Mouse (Mus musculus): ENCODE measurements around the gene Ttc7. TPM values are rescaled to one million over a fixed set of nuclear protein-coding genes. Genes with fewer than 3 reads are reported as not detected.

Ttc7 gene
- polyA plus RNA-seq, 1 experiment from 2014 or later, result 7.6 TPM

DNA sequence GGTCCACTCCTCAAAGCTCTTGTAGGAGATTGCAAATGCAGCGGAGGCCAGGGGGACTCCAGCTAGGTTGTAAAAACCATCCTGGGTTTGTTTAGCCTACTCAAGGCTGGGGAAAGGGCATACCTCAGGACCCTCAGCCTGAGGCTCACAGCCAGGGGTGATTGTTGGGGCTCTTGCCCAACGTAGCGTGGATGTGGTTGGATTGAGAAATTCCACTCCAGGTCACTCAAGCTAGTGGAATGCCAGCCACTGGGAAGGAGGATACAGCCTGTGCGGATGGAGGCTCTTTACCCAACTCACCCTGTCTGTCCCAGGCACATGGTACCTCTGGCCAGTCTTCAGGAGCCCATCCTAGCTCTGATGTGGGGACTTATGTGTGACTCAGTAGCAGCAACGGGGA, 73.6 kb downstream of the Ttc7 start:
- H3K4me3 ChIP-seq (ENCODE audit: low read depth, low read length), result no peak overlapping the region
- H3K9me3 ChIP-seq (replicated peaks; ENCODE audit: control insufficient read depth, low read length), result no peaks in the 10 kb centered on the region
- H3K27ac ChIP-seq (ENCODE audit: low read length), result no peak overlapping the region
- no peaks in the 10 kb centered on the region for H3K27me3 ChIP-seq (ENCODE audit: control insufficient read depth, insufficient read depth, low read depth, low read length)
- H3K9ac ChIP-seq (ENCODE audit: low read depth, low read length), result no peak overlapping the region
- peaks cover 7% of the 10 kb centered on the region for H3K4me1 ChIP-seq (ENCODE audit: control insufficient read depth, low read depth, low read length)
- no peaks in the 10 kb centered on the region for H3K36me3 ChIP-seq (ENCODE audit: control insufficient read depth, insufficient read depth)
- 87% methylated on average over 5 of the region's 5 CpGs for WGBS (ENCODE audit: insufficient replicate concordance)
- ATAC-seq (ENCODE audit: low read depth), result no peak
- H3K4me2 ChIP-seq (ENCODE audit: low read depth, low read length), result no peak overlapping the region

DNA sequence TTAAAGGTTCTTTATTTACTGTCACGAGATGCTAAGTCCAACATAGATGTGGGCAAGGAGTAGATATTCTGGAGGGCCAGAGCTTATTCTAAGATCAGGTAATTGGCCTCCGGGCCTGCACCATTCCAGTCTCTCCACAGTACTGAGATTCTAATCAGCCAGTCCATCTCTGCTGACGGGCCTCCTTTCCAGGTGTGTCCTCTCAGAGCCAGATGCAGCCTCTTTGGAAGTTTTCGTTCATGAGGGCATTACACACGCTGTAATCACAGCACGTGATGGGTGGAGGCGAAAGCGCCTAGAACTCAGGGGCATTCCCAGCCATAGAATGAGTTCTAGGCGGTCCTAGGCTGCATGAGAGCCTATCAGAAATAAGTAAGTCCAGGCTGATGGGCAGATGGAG, 74.8 kb downstream of the Ttc7 start:
- H3K9me3 ChIP-seq (replicated peaks; ENCODE audit: control insufficient read depth, low read length), result no peaks in the 10 kb centered on the region
- no peak for ATAC-seq (ENCODE audit: low read depth)
- no peaks in the 10 kb centered on the region for H3K27me3 ChIP-seq (ENCODE audit: control insufficient read depth, insufficient read depth, low read depth, low read length)
- peaks cover 7% of the 10 kb centered on the region for H3K4me1 ChIP-seq (ENCODE audit: control insufficient read depth, low read depth, low read length)
- H3K4me3 ChIP-seq (ENCODE audit: low read depth, low read length), result no peak overlapping the region
- no peak overlapping the region for H3K4me2 ChIP-seq (ENCODE audit: low read depth, low read length)
- H3K9ac ChIP-seq (ENCODE audit: low read depth, low read length), result no peak overlapping the region
- no peak overlapping the region for H3K27ac ChIP-seq (ENCODE audit: low read length)
- 77% methylated on average over 9 of the region's 9 CpGs for WGBS (ENCODE audit: insufficient replicate concordance)
- H3K36me3 ChIP-seq (ENCODE audit: control insufficient read depth, insufficient read depth), result no peaks in the 10 kb centered on the region; the same call in 1 of the 2 replicates

DNA sequence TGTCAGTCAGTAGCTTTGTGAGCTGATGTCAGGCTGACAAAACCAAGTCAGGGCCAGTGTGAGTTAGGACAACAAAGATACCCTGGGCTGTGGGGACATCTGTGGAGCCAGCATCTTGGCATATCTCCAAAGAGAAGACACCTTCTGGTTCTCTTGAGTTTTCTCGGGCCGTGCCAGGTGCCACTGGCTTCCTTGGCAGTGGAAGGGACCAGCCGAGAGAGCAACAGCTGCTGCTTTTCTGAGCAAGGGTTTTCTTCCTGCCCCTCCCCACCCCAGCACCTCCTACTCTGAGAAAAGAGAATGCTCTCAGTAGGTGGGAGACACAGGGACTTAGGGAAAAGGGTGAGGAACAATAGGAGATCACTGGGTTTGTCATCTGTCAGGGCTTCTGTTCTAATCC, 78.4 kb downstream of the Ttc7 start:
- no peak overlapping the region for H3K9ac ChIP-seq (ENCODE audit: low read depth, low read length)
- ATAC-seq (ENCODE audit: low read depth), result no peak
- no peaks in the 10 kb centered on the region for H3K27me3 ChIP-seq (ENCODE audit: control insufficient read depth, insufficient read depth, low read depth, low read length)
- no peak overlapping the region for H3K4me3 ChIP-seq (ENCODE audit: low read depth, low read length)
- H3K36me3 ChIP-seq (ENCODE audit: control insufficient read depth, insufficient read depth), result no peaks in the 10 kb centered on the region; the same call in 1 of the 2 replicates
- H3K4me1 ChIP-seq (ENCODE audit: control insufficient read depth, low read depth, low read length), result peaks cover 14% of the 10 kb centered on the region
- no peak overlapping the region for H3K27ac ChIP-seq (ENCODE audit: low read length)
- WGBS (ENCODE audit: insufficient replicate concordance), result 82% methylated on average over 3 of the region's 3 CpGs
- no peak overlapping the region for H3K4me2 ChIP-seq (ENCODE audit: low read depth, low read length)
- no peaks in the 10 kb centered on the region for H3K9me3 ChIP-seq (replicated peaks; ENCODE audit: control insufficient read depth, low read length)

DNA sequence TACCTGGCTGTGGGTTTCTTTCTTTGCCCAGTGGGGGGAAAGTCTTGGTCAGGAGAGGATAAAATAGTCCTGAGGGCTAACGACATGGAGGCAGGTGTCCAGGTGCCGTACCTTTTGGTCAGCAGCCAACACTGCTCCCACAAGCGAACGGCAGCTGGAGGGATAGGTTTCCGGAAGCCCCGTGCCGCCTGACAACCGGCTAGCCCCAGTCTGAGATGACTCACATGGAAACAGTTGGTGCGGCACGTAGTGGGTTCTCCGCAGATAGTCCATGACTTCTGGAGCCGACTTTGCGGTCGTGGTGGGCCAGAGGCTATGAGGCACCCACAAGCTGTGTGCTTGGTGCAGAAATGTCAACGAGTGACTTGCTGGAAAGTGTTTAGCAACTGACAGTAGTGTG, 81.4 kb downstream of the Ttc7 start:
- 80% methylated on average over 15 of the region's 15 CpGs for WGBS (ENCODE audit: insufficient replicate concordance)
- Histone ChIP-seq H3K27me3 (ENCODE audit: control insufficient read depth, insufficient read depth, low read depth, low read length) (no peaks in the 10 kb centered on the region), H3K9ac (ENCODE audit: low read depth, low read length) (no peak overlapping the region), H3K4me1 (ENCODE audit: control insufficient read depth, low read depth, low read length) (peaks cover 17% of the 10 kb centered on the region), H3K27ac (ENCODE audit: low read length) (no peak overlapping the region), H3K4me2 (ENCODE audit: low read depth, low read length) (no peak overlapping the region), H3K4me3 (ENCODE audit: low read depth, low read length) (no peak overlapping the region), H3K36me3 (ENCODE audit: control insufficient read depth, insufficient read depth) (no peaks in the 10 kb centered on the region; the same call in 1 of the 2 replicates), H3K9me3 (replicated peaks; ENCODE audit: control insufficient read depth, low read length) (no peaks in the 10 kb centered on the region)
- ATAC-seq (ENCODE audit: low read depth), result no peak

DNA sequence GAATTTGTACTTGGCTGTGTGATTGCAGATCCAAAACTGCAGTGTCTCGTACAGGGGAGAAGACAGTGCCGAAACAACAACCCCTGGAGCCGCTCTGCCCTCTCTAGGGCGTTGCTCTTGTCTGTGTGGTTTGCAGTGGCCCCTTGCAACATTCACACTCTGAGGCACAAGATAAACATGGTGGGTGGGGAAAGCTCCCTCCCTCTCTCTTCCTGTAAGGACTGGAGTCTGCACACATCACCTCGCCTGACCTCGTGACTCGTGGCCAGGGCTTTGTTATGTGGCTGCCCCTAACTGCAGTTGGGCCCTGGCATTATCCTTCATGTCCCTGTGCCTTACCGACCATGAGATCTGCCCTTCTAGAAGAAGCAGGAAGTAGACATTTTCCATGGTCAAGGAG, 82.6 kb downstream of the Ttc7 start:
- H3K9me3 ChIP-seq (replicated peaks; ENCODE audit: control insufficient read depth, low read length), result no peaks in the 10 kb centered on the region
- peak; percentile 91 for ATAC-seq (ENCODE audit: low read depth)
- peak overlapping the region; percentile 8 for H3K4me2 ChIP-seq (ENCODE audit: low read depth, low read length)
- H3K4me3 ChIP-seq (ENCODE audit: low read depth, low read length), result no peak overlapping the region
- no peaks in the 10 kb centered on the region for H3K27me3 ChIP-seq (ENCODE audit: control insufficient read depth, insufficient read depth, low read depth, low read length)
- H3K27ac ChIP-seq (ENCODE audit: low read length), result no peak overlapping the region
- H3K4me1 ChIP-seq (ENCODE audit: control insufficient read depth, low read depth, low read length), result peaks cover 17% of the 10 kb centered on the region
- peak overlapping the region; percentile 16; the same call in 1 of the 2 replicates for H3K9ac ChIP-seq (ENCODE audit: low read depth, low read length)
- WGBS (ENCODE audit: insufficient replicate concordance), result 4% methylated on average over 8 of the region's 8 CpGs
- no peaks in the 10 kb centered on the region; the same call in 1 of the 2 replicates for H3K36me3 ChIP-seq (ENCODE audit: control insufficient read depth, insufficient read depth)

DNA sequence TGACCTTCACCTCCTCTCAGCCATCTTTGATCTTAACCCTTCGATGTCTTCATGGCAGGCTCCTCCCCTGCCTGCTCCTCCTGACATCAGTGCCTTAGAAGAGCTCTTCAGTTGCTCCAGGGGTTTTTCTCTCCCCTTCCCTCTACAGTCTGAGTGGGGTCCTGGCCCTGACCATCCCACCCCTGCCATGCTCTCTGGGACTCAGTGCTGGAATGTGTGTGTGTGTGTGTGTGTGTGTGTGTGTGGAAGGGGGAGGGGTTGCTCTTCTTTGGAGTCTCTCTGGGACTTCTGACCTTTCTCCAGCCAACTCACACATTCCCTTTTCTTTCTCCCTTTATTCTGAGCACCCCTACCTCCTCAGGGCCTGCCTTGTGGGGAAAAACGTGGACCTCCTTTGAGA, 83.8 kb downstream of the Ttc7 start:
- no peak overlapping the region for H3K4me2 ChIP-seq (ENCODE audit: low read depth, low read length)
- no peaks in the 10 kb centered on the region; the same call in 1 of the 2 replicates for H3K36me3 ChIP-seq (ENCODE audit: control insufficient read depth, insufficient read depth)
- H3K9ac ChIP-seq (ENCODE audit: low read depth, low read length), result no peak overlapping the region
- H3K4me1 ChIP-seq (ENCODE audit: control insufficient read depth, low read depth, low read length), result peaks cover 17% of the 10 kb centered on the region
- 47% methylated on average over 2 of the region's 2 CpGs for WGBS (ENCODE audit: insufficient replicate concordance)
- no peaks in the 10 kb centered on the region for H3K27me3 ChIP-seq (ENCODE audit: control insufficient read depth, insufficient read depth, low read depth, low read length)
- no peak overlapping the region for H3K4me3 ChIP-seq (ENCODE audit: low read depth, low read length)
- no peak for ATAC-seq (ENCODE audit: low read depth)
- no peaks in the 10 kb centered on the region for H3K9me3 ChIP-seq (replicated peaks; ENCODE audit: control insufficient read depth, low read length)
- H3K27ac ChIP-seq (ENCODE audit: low read length), result no peak overlapping the region

DNA sequence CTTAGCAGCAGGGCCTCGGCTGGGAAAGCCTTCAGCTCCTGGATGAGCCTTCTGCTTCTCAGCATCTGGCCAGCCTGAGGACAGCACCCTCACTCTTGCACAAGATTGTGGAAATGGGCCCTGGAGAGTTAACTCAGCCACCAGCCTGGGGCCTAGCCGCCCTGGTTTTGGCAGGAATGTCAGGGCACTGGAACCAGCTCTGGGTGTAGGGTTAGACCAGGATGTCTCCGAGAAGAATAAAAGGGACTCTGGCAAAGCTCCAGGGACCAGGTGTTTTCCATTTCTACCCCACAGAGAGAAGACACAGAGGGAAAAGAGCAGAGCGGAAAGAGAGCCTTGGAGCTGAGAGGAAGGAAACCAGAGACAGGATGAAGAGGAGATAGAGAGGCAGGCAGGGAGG, 84.5 kb downstream of the Ttc7 start:
- Histone ChIP-seq H3K27ac (ENCODE audit: low read length) (no peak overlapping the region), H3K4me2 (ENCODE audit: low read depth, low read length) (no peak overlapping the region), H3K4me3 (ENCODE audit: low read depth, low read length) (no peak overlapping the region), H3K9ac (ENCODE audit: low read depth, low read length) (no peak overlapping the region), H3K27me3 (ENCODE audit: control insufficient read depth, insufficient read depth, low read depth, low read length) (no peaks in the 10 kb centered on the region), H3K4me1 (ENCODE audit: control insufficient read depth, low read depth, low read length) (peaks cover 17% of the 10 kb centered on the region), H3K36me3 (ENCODE audit: control insufficient read depth, insufficient read depth) (no peaks in the 10 kb centered on the region), H3K9me3 (replicated peaks; ENCODE audit: control insufficient read depth, low read length) (no peaks in the 10 kb centered on the region)
- WGBS (ENCODE audit: insufficient replicate concordance), result 51% methylated on average over 4 of the region's 4 CpGs
- no peak for ATAC-seq (ENCODE audit: low read depth)

DNA sequence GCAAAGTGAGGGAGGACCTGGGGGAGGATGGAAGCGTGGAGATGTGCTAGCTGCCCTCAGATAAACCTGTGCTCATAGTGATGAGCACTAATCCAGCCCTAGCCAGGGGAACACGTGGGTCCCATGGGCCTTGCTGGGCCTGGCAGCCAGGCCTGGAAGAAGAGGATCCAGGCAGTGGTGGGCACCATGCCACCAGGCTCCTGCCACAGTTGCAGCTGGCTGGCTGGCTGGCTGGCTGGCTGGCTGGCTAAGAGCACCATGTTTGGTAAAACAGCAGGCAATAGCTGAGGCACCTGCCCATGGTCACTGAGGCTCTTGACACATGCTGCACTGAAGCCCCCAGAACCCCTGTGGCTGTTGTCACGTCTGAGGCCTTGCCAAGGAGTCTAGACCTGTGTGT, 85.0 kb downstream of the Ttc7 start:
- no peaks in the 10 kb centered on the region for H3K9me3 ChIP-seq (replicated peaks; ENCODE audit: control insufficient read depth, low read length)
- no peak for ATAC-seq (ENCODE audit: low read depth)
- no peaks in the 10 kb centered on the region for H3K36me3 ChIP-seq (ENCODE audit: control insufficient read depth, insufficient read depth)
- H3K27ac ChIP-seq (ENCODE audit: low read length), result no peak overlapping the region
- H3K27me3 ChIP-seq (ENCODE audit: control insufficient read depth, insufficient read depth, low read depth, low read length), result no peaks in the 10 kb centered on the region
- no peak overlapping the region for H3K9ac ChIP-seq (ENCODE audit: low read depth, low read length)
- 55% methylated on average over 3 of the region's 3 CpGs for WGBS (ENCODE audit: insufficient replicate concordance)
- no peak overlapping the region for H3K4me2 ChIP-seq (ENCODE audit: low read depth, low read length)
- H3K4me3 ChIP-seq (ENCODE audit: low read depth, low read length), result no peak overlapping the region
- H3K4me1 ChIP-seq (ENCODE audit: control insufficient read depth, low read depth, low read length), result peaks cover 17% of the 10 kb centered on the region

DNA sequence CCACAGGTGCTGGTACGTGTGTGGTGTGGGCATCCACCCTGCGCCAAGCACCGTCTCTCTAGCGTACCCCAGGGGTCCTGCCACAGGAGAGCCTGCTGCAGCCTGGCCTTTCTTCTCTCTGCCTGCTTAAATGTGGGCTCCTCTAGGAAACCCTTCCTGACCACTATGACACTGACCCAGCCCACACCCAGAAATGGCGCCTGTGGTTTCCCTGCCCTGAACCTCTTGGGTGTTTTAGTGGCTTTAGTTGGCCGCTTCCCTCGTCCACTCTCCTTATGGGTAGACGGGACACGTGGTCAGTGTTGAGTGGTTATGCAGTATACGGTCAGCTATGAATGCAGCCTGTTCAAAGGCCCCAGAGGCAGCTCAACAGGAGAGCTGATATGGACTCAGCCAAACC, 85.8 kb downstream of the Ttc7 start:
- ATAC-seq (ENCODE audit: low read depth), result no peak
- Histone ChIP-seq H3K27me3 (ENCODE audit: control insufficient read depth, insufficient read depth, low read depth, low read length) (no peaks in the 10 kb centered on the region), H3K9me3 (replicated peaks; ENCODE audit: control insufficient read depth, low read length) (no peaks in the 10 kb centered on the region), H3K9ac (ENCODE audit: low read depth, low read length) (no peak overlapping the region), H3K36me3 (ENCODE audit: control insufficient read depth, insufficient read depth) (no peaks in the 10 kb centered on the region), H3K4me3 (ENCODE audit: low read depth, low read length) (no peak overlapping the region), H3K4me2 (ENCODE audit: low read depth, low read length) (no peak overlapping the region), H3K27ac (ENCODE audit: low read length) (no peak overlapping the region), H3K4me1 (ENCODE audit: control insufficient read depth, low read depth, low read length) (peaks cover 17% of the 10 kb centered on the region)
- WGBS (ENCODE audit: insufficient replicate concordance), result 77% methylated on average over 10 of the region's 10 CpGs
